Mouse (Mus musculus) frontal cortex, adult 2 months (tissue): ENCODE data around the gene Becn1. TPM values are rescaled to one million over a fixed set of nuclear protein-coding genes. Genes with fewer than 3 reads are reported as not detected.

ENCODE experiments used
- DNase-seq, 2 experiments: peaks; one replicate each; pipeline ENCODE4 v3.0.0; 2022; ENCODE audit warnings: low spot score in 1 of 2; ENCODE audit errors: extremely low spot score in 1 of 2
- polyA plus RNA-seq: library from polyadenylated mRNA; depleted of rRNA; stranded (reverse); fragments of >200 nt; gene quantifications from 2 replicates; pipeline ENCODE4 v1.2.3, GENCODE M21; 2012

Gene Becn1
- polyA plus RNA-seq, 1 experiment = 195 TPM

DNA sequence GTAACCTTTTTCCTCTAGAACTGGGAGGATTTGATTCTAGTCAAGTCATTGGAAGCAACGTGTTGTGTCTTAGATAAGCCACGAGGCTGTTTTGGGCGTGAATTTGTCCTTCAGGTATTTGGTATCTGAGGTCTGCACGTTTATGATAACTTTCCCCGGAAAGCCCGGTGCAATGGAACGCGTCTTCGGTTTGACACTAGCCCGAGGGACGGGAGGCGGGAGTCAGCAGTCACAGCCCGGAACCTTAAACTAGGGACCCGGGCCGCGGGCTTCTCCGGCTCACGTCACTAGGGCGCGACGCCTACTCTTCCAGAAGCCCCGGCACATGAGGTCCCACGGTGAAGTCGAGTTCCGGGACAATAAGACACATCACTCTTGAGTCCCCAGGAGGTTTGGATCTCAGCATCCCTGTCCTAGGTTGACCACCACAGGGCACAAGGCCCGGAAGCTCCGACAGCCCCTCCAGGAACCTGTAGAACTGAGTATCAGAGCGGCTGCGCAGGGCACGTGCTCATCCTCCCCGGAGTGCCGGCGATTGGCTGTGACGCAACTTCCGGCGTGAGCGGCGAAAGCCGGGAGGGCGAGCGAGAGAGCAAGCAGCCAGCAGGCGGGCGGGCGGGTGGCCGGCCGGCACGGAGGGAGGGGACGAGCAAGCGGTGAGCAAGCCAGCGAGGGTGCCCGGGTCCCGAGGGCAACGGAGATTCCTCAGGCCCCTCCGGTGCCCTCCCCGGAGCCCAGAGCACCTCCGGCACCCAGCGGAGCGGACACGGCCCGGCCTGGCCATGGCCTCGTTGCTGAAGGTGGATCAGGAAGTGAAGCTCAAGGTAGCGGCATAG lies 13.8 kb upstream of the Becn1 start, which contains the start of gene Psme3:
Gene Psme3, plus strand, starts transcription at position 549 of the 836 bp plus-strand sequence.
- peak; percentile 85 to 93 for DNase-seq

GRCm38 (mm10) chr11:101315082-101315650 lies 13.1 kb upstream of the Becn1 start:
- no peak for DNase-seq

GRCm38 (mm10) chr11:101314567-101314966 lies 12.5 kb upstream of the Becn1 start:
- no peak for DNase-seq

DNA sequence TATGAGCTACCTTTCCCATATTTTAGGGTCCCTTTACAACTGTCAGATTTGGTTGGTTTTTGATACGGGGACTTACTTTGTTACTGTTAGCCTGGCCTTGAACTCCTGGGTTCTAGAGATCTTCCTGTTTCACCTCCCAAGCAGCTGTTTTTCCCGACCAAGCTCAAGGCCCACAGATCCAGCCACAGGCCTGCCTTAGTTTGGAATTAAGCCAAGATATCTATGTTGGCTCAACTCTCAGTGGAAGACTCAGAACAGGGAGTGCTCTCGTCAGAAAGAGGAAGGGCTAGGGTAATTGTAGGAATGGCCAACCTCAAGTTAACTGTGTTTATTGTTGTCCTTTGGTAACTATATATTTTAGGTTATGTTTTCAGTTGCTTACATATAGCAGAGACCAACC lies 10.1 kb upstream of the Becn1 start:
- no peak for DNase-seq

DNA sequence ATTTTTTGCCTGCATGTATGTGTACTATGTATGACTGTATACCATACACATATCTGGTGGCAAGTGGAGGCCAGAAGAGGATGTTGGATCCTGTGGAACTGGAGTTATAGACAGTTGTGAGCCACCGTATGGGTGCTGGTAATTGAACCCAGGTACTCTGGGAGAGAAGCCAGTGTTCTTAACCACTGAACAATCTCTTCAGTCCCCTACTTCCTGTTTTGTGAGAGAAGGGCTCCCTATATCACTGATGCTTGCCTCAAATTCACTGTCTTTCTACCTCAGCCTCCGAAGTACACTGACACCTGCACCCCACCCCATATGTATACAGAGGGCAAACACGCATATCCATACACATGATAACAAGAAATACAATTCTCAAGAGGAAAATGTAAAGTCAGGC lies 9.0 kb upstream of the Becn1 start:
- DNase-seq = no peak

- no peak for DNase-seq
Measured at GRCm38 (mm10) chr11:101307744-101308143, 5.7 kb upstream of the Becn1 start.

- no peak for DNase-seq
Measured at GRCm38 (mm10) chr11:101301299-101302003, 635 bp downstream of the Becn1 start.

- DNase-seq = no peak
Measured at GRCm38 (mm10) chr11:101300881-101301280, 1.2 kb downstream of the Becn1 start.

DNA sequence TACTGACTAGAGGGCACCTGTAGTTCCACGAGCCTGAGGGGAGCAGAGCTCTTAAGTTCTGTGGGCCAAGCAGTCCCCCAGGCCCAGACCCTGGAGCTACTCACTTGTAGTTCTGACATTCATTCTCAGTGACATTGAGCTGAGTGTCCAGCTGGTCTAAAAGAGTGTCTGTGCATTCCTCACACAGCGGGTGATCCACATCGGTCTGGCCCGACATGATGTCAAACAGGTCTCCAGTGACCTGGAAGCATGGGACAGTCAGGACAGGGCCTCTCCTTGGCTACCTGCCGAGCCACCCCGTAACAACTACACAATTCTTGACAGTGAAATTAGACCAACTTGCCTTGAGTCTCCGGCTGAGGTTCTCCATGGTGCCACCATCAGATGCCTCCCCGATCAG lies 6.9 kb downstream of the Becn1 start:
- DNase-seq = no peak

DNA sequence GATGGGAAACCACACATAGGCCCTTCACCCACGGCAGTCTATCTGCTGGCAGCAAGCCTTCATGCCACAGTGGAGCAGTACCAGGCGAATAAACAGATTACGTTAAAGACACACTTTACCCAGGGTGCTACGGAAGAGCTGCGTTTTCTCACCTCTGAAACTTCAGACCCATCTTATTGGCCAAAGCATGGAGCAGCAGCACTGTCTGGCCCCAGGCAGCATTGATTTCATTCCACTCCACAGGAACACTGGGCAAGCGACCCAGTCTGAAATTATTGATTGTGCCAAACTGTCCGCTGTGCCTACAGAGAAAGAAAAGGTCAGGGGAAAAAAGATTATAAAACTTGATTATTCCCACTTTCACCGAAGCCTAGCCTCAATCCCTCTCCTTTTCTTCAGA lies 10.9 kb downstream of the Becn1 start:
- DNase-seq = no peak

- peak in 1 of 2 experiments; percentile 32 for DNase-seq
Measured at GRCm38 (mm10) chr11:101287306-101287705, 14.8 kb downstream of the Becn1 start.

GRCm38 (mm10) chr11:101283805-101284204 lies 18.3 kb downstream of the Becn1 start:
- no peak for DNase-seq

GRCm38 (mm10) chr11:101282896-101283295 lies 19.2 kb downstream of the Becn1 start:
- no peak for DNase-seq

GRCm38 (mm10) chr11:101280837-101281236 lies 21.2 kb downstream of the Becn1 start:
- no peak for DNase-seq

- DNase-seq = no peak
Measured at GRCm38 (mm10) chr11:101279193-101279569, 22.9 kb downstream of the Becn1 start.

- DNase-seq = peak; percentile 79 to 90
Measured at GRCm38 (mm10) chr11:101278223-101279192, 23.6 kb downstream of the Becn1 start, which contains the start of the genes Cntd1 and Coa3. Gene Cntd1 (plus strand): TSS chr11:101279012. Gene Coa3 (minus strand): TSS chr11:101279114.

DNA sequence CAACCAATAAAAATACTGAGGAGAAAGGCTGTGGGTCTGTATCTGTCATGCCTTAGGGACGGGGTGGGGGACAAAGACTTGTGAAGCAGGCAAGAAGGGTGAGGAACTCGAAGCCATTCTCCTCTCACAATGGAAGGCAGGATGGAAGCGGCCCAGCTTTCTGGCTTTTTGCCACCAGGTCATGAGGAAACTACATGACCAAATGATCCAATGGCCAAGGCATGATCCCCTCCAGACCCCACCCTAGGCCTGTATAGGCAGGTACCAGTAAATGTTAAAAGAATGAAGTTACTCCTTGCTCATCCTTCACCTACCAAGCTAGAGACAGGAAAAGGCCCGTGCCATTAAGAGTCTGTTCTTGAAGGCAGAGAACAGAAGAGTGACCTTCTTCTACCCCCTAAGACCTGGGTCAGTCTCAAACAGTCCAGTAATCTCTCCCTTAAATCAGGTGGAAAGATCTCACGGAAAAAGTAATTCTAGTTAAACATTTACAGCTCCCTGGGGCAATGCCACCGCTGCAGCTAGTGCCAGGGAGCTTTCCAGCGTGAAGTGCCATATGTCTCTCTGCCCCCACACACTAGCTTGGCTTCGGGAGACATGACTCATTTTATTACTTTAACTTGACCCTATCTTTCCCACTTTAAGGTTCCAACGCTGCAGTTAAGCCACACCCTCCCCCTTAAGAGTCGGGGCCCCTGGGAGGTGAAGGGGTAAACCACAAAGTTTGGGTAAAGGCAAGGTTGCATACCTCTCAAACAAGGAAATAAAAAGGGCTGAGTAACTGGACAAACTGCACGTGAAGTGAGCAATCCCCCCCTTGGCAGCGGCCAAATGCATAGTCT lies 24.5 kb downstream of the Becn1 start:
- peak in 1 of 2 experiments; percentile 56 for DNase-seq

- DNase-seq = no peak
Measured at GRCm38 (mm10) chr11:101276319-101277070, 25.6 kb downstream of the Becn1 start.

DNA sequence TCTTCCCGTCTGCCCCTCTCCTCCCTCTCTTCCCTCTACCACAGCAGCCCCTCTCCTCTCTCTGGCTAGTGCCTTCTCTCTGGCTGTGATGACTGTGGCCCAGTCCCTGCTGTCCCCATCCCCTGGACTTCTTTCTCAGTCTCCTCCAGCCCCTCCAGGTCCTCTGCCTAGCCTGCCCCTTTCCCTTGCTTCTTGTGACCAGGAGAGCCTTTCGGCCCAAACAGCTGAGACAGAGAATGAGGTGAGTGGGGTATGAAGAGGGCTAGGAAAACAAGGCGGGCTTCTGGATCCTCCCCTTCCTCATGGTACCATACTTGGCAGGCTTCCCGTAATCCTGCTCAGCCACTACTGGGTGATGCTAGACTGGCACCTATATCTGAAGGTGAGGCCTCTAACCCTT lies 26.8 kb downstream of the Becn1 start:
- DNase-seq = no peak
